Mouse (Mus musculus) heart, postnatal 10 days (tissue): ENCODE data around the gene Spout1. TPM values are rescaled to one million over a fixed set of nuclear protein-coding genes. Genes with fewer than 3 reads are reported as not detected.
"Not testable (repeated sequence)": the region's sequence is repeated elsewhere in the genome, so short reads cannot be mapped to it uniquely, and the experiment has no call there.

Experiments used
- DNase-seq, 2 experiments: peaks; one replicate each; pipeline ENCODE4 v3.0.0; 2021
- intact Hi-C: fragments of 180-260 bp; cut with DNase I; formaldehyde crosslinking; loops from one replicate; pipeline ENCODE4 v1.15.1; 2025
- total RNA-seq, 2 experiments: library from RNA; stranded (reverse); gene quantifications; 2 replicates each; pipeline ENCODE4 v1.2.3; 2021

Gene Spout1
- total RNA-seq, 2 experiments from 2014 or later = 7.0 to 7.1 TPM

GRCm38 (mm10) chr2:30132801-30133612, 45.3 kb downstream of the Spout1 start:
- intact Hi-C loops = loop anchor here (1.0 to 2.0 kb wide), 2 partner anchors 9 to 30 kb away; partner anchors contain the start of gene Zer1
- DNase-seq = peak; percentile 49 to 52

- intact Hi-C loops, DNase-seq: not testable (repeated sequence)
These were observed 47.0 kb downstream of the Spout1 start for GRCm38 (mm10) chr2:30131240-30131639.

DNA sequence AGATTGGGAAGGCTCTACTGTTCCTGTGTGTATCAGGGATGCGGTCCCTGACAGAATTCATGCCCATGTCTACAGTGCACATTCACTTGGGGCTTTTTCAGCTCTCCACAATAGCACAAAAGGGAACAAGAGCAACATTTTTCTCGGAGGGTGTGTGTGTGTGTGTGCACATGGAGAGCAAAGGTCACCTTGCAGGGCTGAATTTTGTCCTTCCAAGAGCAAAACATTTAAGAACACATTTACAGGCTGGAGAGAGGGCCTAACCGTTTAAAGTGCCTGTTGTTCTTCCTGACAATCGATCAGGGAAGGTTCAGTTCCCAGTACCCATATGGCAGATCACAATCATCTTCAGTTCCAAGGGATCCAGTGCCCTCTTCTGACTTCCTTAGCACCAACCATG, 48.1 kb downstream of the Spout1 start:
- intact Hi-C loops = no loop called here

DNA sequence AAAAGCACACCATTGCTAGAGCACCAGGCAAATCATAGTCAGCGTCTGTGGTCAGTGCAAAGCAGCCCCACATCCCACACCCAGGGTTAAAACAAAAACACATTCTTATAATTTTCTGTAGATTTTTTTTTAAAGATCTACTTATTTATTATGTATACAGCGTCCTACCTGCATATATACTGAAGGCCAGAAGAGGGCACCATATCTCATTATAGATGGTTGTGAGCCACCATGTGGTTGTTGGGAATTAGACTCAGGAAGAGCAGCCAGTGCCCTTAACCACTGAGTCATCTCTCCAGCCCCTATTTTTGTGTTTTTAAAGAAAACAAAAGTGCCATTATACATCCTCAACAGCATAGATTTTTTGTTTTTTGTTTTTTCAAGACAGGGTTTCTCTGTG, 49.5 kb downstream of the Spout1 start:
- intact Hi-C loops = loop anchor here (2.0 to 5.0 kb wide), 2 partner anchors 142 to 159 kb away; partner anchors contain the start of genes Dolk and Nup188
- peak; percentile 57 to 59 for DNase-seq

More for the DNA sequence above, 48.1 kb downstream of the Spout1 start:
- no peak for DNase-seq

GRCm38 (mm10) chr2:30124472-30125274, 53.6 kb downstream of the Spout1 start, which contains the start of gene Zer1:
Gene Zer1 (minus strand): TSS chr2:30124585.
- intact Hi-C loops = loop anchor here (1.0 to 5.0 kb wide), 2 partner anchors 9 to 163 kb away; partner anchors contain the start of genes Dolk, Nup188 and Tbc1d13
- peak; percentile 96 to 98 for DNase-seq

DNA sequence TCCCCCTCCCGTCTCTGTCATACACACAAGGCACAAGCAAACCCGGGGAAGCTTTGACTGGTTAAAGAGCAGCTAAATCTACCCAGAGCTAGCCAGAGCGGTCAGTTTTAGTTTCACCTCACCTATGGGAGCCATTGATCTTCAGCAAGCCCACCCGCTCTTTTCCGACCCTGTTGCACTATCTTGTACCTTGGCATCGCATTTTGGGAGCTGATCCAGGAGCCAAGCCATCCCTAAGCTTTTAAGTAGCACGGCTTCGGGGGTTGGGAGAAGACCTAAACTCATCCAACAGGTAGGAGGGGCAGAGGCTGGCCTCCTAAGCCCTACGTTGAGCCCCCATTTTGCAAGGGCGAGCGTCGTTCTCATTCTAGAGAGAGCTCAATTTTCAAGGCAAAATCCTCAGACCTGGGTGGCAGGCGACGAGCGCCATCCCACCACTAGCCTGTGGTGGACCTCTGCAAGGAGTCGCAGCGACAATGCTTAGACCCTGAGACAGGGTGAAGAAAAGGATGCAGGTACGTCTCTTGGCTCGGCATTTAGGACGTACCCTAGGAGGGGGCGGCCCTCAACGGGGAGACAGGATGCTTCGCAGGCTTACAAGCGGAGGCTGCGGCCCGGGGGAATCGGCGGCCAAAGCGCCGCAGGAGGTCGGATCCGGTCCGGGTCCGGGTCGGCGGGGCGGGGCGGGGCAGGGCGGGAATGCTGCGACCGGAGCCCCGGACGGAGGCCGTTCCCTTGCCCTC, 54.4 kb downstream of the Spout1 start:
- intact Hi-C loops = loop anchor here (1.0 kb wide), 1 partner anchor 9 kb away; the partner anchor contains the start of gene Tbc1d13
- DNase-seq = no peak

Other genes with a start within 250 kb of the Spout1 start
- gene Gle1, start 243.0 kb downstream of the Spout1 start, total RNA-seq = 10 to 100 TPM; 26.0 to 26.2 TPM
- gene Sptan1, start 212.9 kb downstream of the Spout1 start, total RNA-seq = 100 to 1,000 TPM; 334 to 351 TPM
- 10 to 100 TPM in 1 of 2 experiments, 1 to 10 TPM in 1; 9.1 to 11.6 TPM for gene Wdr34, start 129.6 kb downstream of the Spout1 start, total RNA-seq
- 100 to 1,000 TPM; 131 to 149 TPM for gene Set, start 121.1 kb downstream of the Spout1 start, total RNA-seq
- 10 to 100 TPM; 11.4 to 12.9 TPM for gene Pkn3, start 100.8 kb downstream of the Spout1 start, total RNA-seq
- 1 to 10 TPM; 7.5 to 7.8 TPM for gene Zdhhc12, start 84.8 kb downstream of the Spout1 start, total RNA-seq
- 10 to 100 TPM; 25.7 to 26.7 TPM for gene Zer1, start 53.9 kb downstream of the Spout1 start, total RNA-seq
- 10 to 100 TPM; 19.7 to 24.1 TPM for gene Tbc1d13, start 44.7 kb downstream of the Spout1 start, total RNA-seq
- 10 to 100 TPM; 59.1 to 60.2 TPM for gene Endog, start 7.0 kb downstream of the Spout1 start, total RNA-seq
- gene Kyat1, start 27.4 kb upstream of the Spout1 start, total RNA-seq = 10 to 100 TPM; 44.5 to 44.6 TPM
- 10 to 100 TPM; 72.1 to 91.7 TPM for gene Lrrc8a, start 59.3 kb upstream of the Spout1 start, total RNA-seq
- gene Gm28035, start 62.1 kb upstream of the Spout1 start, total RNA-seq = 1 to 10 TPM; 1.3 to 2.7 TPM
- 10 to 100 TPM; 26.3 to 29.3 TPM for gene Phyhd1, start 87.7 kb upstream of the Spout1 start, total RNA-seq
- gene Gm28038, start 102.6 kb upstream of the Spout1 start, total RNA-seq = not detected
- gene Dolk, start 107.9 kb upstream of the Spout1 start, total RNA-seq = 10 to 100 TPM; 25.9 to 28.6 TPM
- 10 to 100 TPM; 25.1 to 26.6 TPM for gene Nup188, start 107.9 kb upstream of the Spout1 start, total RNA-seq
- 10 to 100 TPM; 62.0 to 69.5 TPM for gene Sh3glb2, start 180.9 kb upstream of the Spout1 start, total RNA-seq
- gene Miga2, start 185.8 kb upstream of the Spout1 start, total RNA-seq = 10 to 100 TPM; 70.5 to 78.0 TPM
- 10 to 100 TPM; 11.6 to 14.7 TPM for gene Dolpp1, start 213.8 kb upstream of the Spout1 start, total RNA-seq
- gene Crat, start 237.4 kb upstream of the Spout1 start, total RNA-seq = 100 to 1,000 TPM; 448 to 485 TPM
- gene Ptpa, start 237.6 kb upstream of the Spout1 start, total RNA-seq = 100 to 1,000 TPM; 125 to 133 TPM